Mouse (Mus musculus) T-helper 17 cell (primary cell): ENCODE data around the gene Gad1.
"Not testable (repeated sequence)": the region's sequence is repeated elsewhere in the genome, so short reads cannot be mapped to it uniquely, and the experiment has no call there.

Source experiments
- in situ Hi-C, 2 experiments: fragments of 300-600 bp; cut with MboI, MseI; formaldehyde crosslinking; loops; 1 replicate in 1 of 2; 2 replicates in 1 of 2; pipeline ENCODE4 v1.15.1; 2025; ENCODE audit warnings: high pct_unique_total_duplicates in 2 of 2

Gad1 gene

GRCm38 (mm10) chr2:70552772-70553171 is at the start of gene Gad1:
Gene Gad1, plus strand, starts transcription at chr2:70553072.
- in situ Hi-C loops = no loop called here

- in situ Hi-C loops = no loop called here
These were observed 49.4 kb upstream of the Gad1 start for GRCm38 (mm10) chr2:70503436-70503835.

GRCm38 (mm10) chr2:70505229-70505628 is 47.6 kb upstream of the Gad1 start:
- in situ Hi-C loops = no loop called here

- in situ Hi-C loops = no loop called here
These were observed 47.0 kb upstream of the Gad1 start for GRCm38 (mm10) chr2:70505896-70506295.

GRCm38 (mm10) chr2:70506372-70506771 is 46.5 kb upstream of the Gad1 start:
- in situ Hi-C loops = no loop called here

- in situ Hi-C loops = no loop called here
These were observed 44.4 kb upstream of the Gad1 start, which contains the start of gene Erich2 for GRCm38 (mm10) chr2:70508496-70508895. Gene Erich2, plus strand, starts transcription at chr2:70508819.

GRCm38 (mm10) chr2:70509021-70509632 is 43.7 kb upstream of the Gad1 start:
- in situ Hi-C loops = no loop called here

GRCm38 (mm10) chr2:70538283-70538682 is 14.6 kb upstream of the Gad1 start:
- in situ Hi-C loops = not testable (repeated sequence)

GRCm38 (mm10) chr2:70550671-70551070 is 2.2 kb upstream of the Gad1 start:
- in situ Hi-C loops = no loop called here

- in situ Hi-C loops = no loop called here
These were observed 1.4 kb upstream of the Gad1 start for GRCm38 (mm10) chr2:70551446-70551845.

GRCm38 (mm10) chr2:70552067-70552598 is 739 bp upstream of the Gad1 start:
- in situ Hi-C loops = no loop called here

- in situ Hi-C loops = no loop called here
These were observed 954 bp downstream of the Gad1 start for GRCm38 (mm10) chr2:70553826-70554225.

GRCm38 (mm10) chr2:70558112-70558842 is 5.4 kb downstream of the Gad1 start:
- in situ Hi-C loops = no loop called here

- in situ Hi-C loops = no loop called here
These were observed 6.1 kb downstream of the Gad1 start for GRCm38 (mm10) chr2:70558843-70559451.

- in situ Hi-C loops = no loop called here
These were observed 6.6 kb downstream of the Gad1 start for GRCm38 (mm10) chr2:70559520-70559919.

GRCm38 (mm10) chr2:70561077-70561795 is 8.4 kb downstream of the Gad1 start:
- in situ Hi-C loops = loop anchor here (5.0 kb wide), 3 partner anchors 339 to 434 kb away; no protein-coding TSS in a partner anchor

GRCm38 (mm10) chr2:70562011-70562491 is 9.2 kb downstream of the Gad1 start:
- in situ Hi-C loops = loop anchor here (5.0 kb wide), 3 partner anchors 340 to 435 kb away; no protein-coding TSS in a partner anchor

GRCm38 (mm10) chr2:70562611-70562980 is 9.7 kb downstream of the Gad1 start:
- in situ Hi-C loops = loop anchor here (5.0 kb wide), 3 partner anchors 340 to 435 kb away; no protein-coding TSS in a partner anchor

GRCm38 (mm10) chr2:70562981-70563671 is 10.3 kb downstream of the Gad1 start:
- in situ Hi-C loops = loop anchor here (5.0 kb wide), 3 partner anchors 341 to 436 kb away; no protein-coding TSS in a partner anchor
